Mouse (Mus musculus) lung, postnatal 36 days (tissue): ENCODE results near the gene Plcg2.
A peak's percentile ranks its signal among the peaks of the same experiment; 100 is the strongest.

Source experiments
- DNase-seq: peaks from one replicate; pipeline ENCODE4 v3.0.0; 2022; ENCODE audit warnings: mixed read lengths

The Plcg2 gene

DNA sequence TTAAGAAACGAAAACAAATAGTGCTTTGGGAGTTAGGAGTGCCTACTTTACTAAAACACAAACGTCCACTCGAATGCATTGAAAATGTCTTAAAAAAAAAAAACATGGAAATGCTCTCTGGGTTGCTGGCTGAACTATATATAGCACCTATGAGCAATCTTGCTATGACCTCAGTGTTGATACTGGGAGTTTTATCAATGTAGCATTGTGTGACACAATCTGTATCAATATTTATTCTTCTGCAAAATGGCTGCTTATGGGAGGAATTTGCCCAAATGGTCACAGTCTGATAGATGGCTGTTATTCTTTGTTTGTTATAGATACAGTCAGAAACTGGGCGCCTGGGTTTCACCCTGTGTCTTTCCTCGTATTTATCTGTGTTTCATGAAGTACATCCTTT is 147.4 kb downstream of the Plcg2 start:
- no peak for DNase-seq

DNA sequence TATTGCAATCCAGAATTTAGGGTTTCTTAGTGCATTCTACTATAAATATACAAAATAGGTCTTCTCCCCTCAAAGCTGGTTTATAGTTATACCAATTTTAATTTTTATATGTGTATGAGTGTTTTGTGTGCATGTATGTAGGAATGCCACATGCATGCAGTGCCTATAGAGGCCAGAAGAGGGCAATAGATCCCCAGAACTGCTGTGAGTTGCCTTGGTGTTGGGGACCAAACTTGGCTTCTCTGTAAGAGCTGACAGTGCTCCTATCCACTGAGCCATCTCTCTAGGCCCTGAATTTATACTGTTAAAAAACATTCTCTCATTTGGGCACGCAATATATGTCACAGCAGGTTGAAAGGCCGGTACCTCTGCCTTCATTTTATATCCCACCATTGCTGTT is 147.9 kb downstream of the Plcg2 start:
- peak; percentile 62 for DNase-seq

DNA sequence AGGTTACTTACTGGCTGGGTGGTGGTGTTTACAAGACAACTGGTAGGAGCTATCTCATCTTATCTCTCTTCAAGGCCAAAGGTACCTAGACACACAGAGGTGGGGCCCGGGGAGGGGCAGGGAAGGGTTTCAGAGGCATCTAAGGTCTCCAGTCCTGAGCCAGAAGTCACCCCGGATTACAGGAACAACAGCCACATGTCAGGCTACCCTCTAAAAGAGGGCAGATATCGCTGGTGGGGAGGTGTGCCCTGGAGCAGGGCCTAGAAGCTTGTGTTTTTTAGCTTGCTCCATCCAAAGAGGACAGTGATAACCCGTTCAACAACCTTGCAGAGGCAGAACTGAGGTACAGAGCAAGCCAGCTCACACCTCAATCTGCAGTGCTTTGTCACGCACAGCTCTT is 148.3 kb downstream of the Plcg2 start:
- no peak for DNase-seq

DNA sequence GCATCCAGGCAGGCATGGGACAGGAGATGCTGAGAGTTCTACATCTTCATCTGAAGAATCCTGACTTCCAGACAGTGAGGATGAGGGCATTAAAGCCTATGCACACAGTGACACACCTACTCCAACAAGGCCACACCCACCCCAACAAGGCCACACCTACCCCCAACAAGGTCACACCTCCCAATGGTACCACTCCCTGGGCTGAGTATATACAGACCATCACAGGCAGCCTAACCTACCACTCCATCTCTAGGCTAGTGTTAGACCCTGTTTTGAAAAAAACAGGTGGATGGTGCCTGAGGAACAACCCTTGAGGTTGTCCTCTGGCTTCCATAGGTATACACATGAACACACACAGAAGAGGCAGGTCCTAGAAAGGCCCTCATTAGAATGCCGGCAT is 154.2 kb downstream of the Plcg2 start:
- no peak for DNase-seq

DNA sequence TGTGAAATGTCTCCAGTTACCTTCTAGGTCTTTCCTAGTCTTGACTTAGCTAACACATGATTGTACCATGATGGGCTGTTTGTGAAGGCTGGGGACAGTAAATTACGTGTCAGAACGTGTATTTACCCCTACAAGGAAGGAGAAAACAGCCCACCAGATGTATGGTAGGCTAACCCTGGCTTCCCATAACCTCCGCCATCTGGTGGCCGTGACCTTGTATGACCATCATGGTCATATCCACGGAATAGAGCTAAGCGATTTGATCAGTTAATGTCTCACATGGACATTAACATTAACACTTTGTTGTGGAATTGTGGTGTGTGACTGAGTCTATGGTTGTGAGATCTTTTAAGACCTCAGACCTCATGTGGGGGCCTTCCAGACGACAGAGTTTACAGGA is 160.9 kb downstream of the Plcg2 start:
- no peak for DNase-seq

DNA sequence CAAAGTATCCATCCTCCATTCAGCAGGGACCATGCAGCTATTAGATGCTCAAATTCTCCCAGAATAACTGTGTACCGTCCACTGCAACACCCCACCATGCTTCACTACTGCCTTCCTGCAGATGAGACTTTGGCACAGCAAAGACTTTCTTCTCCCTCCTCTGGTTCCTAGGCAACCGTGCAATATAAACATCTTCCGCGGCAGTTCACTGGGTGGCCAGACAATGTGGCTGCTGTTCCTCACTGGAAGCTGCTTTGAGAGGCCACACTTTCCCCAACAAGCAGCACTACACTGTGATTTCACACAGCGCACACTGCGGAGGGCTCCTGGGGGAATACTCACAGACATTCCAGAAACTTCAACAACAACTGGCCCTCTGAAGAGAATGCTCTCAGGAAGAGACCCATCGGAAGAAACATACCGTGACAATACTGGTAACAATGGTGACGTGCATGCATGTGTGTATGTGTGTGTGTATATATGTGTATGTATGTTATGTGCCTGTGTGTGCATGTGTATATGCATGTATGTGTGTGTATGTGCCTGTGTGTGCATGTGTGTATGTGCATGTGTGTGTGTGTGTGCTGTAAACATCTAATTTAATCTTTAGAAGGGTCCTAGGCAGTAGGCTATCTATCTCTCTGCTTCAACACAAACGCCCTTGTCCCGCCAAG is 162.4 kb downstream of the Plcg2 start:
- DNase-seq = peak; percentile 14

DNA sequence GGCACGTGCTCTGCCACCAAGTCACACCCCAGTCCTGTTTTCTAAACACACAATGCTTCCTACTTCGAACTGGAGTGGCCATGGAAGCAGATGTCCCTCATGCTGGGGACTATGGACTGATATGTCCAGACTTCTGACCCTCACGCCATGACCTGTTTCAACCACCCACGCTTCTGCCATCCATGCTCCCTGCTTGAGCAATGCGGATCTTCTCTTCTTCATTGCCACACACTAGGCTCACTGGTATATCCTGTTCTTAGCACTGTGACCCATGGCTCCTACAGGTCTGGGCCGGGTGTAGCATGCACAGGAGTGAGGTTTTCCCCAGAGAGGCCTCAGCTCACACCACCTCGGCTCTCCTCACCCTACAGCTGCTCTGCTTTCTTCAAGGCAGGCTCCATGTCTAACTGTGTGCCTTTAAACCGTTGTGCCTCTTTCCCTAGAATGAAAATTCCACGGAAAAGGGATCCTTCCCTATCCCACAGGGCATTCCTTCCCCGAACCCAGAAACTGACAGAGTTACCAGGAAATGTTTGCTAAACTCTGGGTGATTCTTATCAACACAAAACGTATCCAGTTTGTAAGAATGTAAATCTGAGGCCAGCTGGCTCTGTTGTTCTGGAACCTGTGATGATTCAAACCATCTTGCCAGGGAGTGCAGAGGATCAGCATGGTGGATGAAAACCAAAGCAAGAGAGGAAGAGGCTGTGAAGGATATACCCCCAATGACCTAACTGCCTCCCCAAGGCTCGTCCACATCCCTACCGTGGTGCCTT is 169.4 kb downstream of the Plcg2 start:
- no peak for DNase-seq

DNA sequence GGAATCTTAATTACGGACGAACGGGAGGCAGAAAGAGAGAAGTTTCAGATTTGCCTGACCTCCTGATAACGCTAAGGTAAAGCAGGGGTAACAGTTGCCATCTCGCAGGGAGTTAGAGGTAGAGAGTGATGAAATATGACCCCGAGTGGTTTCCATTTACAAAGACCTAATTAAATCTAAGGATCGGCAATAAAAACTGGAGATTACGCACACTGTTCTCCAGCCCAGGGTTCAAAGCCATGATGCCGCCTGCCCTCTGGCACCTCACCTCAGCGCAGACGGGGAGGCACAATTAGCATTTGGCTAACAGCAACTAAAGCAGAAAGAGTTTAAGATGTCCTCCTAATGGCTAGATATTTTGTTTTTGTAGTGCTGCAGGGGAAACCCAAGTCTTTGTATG is 172.4 kb downstream of the Plcg2 start:
- no peak for DNase-seq

DNA sequence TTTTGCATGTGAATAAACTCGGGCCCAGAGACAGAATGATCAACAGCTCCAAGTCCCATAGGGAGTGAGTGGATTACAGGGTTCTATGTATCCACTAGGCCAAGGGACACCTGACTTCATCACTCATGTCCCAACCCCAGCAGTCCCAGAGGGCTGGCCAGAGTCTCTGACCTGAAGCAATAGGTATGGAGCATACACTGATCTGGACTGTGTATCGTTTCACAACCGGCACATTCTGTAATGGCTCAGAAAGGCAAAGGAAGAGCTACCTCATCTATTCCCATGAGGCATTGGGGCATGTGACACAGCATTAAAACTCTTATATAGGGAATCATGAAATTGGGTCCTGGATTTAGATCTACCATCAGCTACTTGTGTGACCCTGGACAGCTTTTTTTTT is 174.5 kb downstream of the Plcg2 start:
- no peak for DNase-seq

DNA sequence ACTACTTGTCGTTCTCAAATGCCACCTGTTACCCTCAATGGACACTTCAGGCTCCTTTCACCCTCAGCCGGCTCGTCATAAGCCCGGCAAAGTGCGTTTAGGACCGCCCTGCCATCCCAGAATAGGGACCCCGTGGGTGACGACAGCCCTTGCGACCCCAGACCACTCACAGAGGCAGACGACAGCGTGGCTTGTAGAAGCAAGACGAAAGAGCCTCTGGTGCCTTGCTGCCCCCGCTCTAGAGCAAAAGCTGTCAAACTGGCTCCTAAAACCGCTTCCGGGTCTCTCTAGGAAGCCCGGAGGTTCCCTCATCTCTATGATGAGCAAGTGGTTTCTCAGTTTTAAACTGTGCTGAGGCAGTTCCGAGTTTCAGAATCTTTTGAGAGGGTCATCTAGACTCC is 175.3 kb downstream of the Plcg2 start, which contains the start of gene Sdr42e1:
Sdr42e1 (minus strand) TSS at position 260 of the 401 bp plus-strand sequence.
- peak; percentile 66 for DNase-seq

DNA sequence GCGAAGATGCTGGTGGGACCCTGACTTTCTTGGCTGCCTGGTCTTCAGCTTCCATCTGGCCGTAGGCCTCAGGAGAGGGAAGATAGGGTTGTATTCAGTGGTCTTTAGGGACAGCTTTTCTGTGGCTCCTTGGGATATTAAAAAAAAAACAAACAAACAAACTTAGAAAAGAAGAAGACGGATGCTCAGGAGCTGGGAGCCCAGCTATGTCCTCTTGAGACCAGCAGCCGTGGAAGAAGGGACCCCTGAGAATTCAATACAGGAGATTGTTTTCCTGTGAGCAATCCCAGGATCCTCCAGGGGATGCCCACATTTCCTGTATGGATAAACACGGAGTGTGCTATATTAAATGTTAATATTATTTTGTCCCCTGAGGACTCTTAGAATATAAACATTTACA is 177.1 kb downstream of the Plcg2 start:
- no peak for DNase-seq

DNA sequence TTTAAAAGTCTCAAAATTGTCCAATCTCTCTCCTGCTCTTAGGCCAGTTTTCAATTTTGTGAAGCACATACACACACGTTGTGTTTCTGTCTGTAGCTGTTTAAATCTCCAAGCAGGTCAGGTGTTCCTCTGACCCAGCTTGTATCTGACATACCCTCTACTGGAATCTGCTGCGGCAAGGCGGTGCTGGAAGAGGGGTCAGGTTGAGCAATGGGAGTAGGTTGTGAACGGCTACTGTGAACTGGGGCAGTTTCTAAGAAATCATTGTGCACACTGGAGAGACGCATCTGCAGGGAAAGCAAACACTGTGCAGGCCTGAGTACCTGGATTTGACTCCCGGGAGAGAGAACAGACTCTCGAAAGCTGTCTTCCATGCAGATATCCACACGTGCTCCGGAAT is 178.4 kb downstream of the Plcg2 start:
- DNase-seq = no peak

DNA sequence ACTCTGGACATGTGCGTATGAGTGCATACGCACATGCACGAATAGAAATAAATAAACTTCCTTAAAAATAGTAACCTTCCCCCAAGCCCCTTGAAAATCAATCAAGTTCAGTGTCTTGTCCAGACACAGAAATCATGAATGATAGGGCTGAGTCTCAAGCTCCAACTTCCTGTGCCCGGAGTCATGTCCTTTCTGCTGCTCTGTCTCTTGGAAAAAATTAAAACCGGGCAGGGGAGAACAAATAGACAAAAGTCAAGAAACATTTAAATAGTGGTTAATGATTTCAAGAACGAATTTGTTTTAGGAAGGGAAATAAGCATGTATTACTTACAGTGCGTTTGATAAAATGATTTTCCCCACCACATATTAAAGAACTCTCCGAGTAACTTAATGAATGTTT is 178.9 kb downstream of the Plcg2 start:
- DNase-seq = no peak

DNA sequence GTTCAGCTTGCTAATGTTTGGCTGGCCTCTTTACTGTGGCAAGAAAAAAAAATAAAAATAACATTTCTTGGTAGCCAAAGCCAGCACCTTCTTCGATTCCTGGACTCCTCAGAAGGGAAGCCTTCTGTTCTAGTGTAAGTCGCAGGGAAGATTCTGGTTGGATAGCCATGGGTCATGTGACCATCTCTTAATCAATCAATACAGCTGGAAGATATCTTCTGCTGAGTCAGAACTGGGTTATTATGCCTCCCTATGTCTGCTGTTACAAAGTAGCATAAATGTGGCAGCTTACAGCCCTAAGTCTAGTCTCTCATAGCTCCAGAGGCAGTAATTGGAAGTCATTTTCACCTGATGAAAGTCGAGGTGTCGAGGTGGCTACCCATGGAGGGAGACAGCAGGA is 180.6 kb downstream of the Plcg2 start:
- no peak for DNase-seq

DNA sequence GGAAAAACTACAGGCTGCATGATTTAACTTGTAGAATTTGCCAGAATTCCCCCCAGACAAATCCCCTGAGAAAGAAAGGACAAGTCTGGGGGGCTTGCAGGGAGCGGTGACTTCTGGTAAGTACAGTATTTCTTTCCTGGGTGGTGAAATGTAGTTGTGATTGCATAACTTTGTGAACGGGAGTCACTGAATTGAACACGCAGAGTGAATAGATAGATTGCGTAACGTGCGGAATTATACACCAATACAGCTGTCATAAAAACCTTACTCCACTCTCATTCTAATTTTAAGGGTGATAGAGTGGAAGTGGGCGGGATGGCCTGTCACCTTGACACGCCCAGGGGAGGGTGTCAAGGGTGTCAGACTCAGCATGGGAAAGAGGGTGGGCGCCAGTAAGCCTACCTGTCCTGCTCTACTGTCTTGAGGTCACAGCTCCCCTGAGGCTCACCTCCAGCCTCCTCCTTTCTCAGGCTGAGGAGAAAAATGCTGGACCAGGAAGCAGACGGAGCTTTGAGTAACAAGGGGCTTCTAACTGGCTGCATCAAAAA is 185.9 kb downstream of the Plcg2 start:
- DNase-seq = no peak

DNA sequence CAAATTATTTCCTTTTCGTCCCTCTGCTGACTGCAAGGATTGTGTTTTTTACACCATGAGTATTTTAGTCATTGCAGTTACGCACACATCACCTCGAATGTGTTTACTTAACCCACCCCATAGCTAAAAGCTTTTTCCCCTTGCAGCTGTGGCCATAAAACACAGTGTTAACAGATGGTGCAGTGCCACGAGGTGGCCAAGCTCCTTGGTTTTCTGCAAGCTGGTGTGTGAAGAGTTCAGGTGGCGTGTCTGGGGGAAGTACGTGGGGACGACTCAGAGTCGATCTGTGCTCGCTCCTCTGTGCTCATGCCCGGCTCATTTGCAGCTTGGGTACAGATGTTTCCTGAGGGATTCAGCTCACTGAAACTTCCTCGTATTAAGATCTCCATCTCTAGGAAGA is 186.4 kb downstream of the Plcg2 start:
- no peak for DNase-seq
